Mouse (Mus musculus) midbrain, embryonic 11.5 days (tissue): ENCODE measurements around the gene Plin3. TPM values are rescaled to one million over a fixed set of nuclear protein-coding genes. Genes with fewer than 3 reads are reported as not detected.

ENCODE experiments used
- ATAC-seq: fragments of 200-750 bp; cut with Nextera tagmentation; 2 replicates; pipeline ENCODE4 v1.8.0; 2017; ENCODE audit warnings: moderate TSS enrichment, moderate library complexity; ENCODE audit not compliant: low FRiP score
- DNase-seq: peaks from one replicate; pipeline ENCODE4 v3.0.0; 2015; ENCODE audit warnings: low spot score; ENCODE audit errors: missing footprints
- H3K27ac ChIP-seq: fragments of 300-500 bp; sonication (generic); 2 replicates; pipeline ENCODE4 v1.5.1; 2014; ENCODE audit warnings: low read depth, low read length
- H3K27me3 ChIP-seq: fragments of 300-500 bp; sonication (generic); 2 replicates; pipeline ENCODE4 v1.6.1; 2014; ENCODE audit warnings: mild to moderate bottlenecking, low read length, moderate library complexity, mixed read lengths; ENCODE audit not compliant: control insufficient read depth, insufficient read depth
- H3K36me3 ChIP-seq: fragments of 300-500 bp; sonication (generic); 2 replicates; pipeline ENCODE4 v1.6.1; 2014; ENCODE audit warnings: mild to moderate bottlenecking, low read length, moderate library complexity, mixed read lengths; ENCODE audit not compliant: control insufficient read depth, insufficient read depth
- H3K4me1 ChIP-seq: fragments of 300-500 bp; sonication (generic); 2 replicates; pipeline ENCODE4 v1.6.1; 2014; ENCODE audit warnings: low read length; ENCODE audit not compliant: control insufficient read depth, insufficient read depth
- H3K4me2 ChIP-seq: fragments of 300-500 bp; sonication (generic); 2 replicates; pipeline ENCODE4 v1.6.1; 2014; ENCODE audit warnings: mild to moderate bottlenecking, moderate library complexity
- H3K4me3 ChIP-seq: fragments of 300-500 bp; sonication (generic); 2 replicates; pipeline ENCODE4 v1.5.1; 2014; ENCODE audit warnings: low read depth, low read length
- H3K9ac ChIP-seq: fragments of 300-500 bp; sonication (generic); 2 replicates; pipeline ENCODE4 v1.6.1; 2014; ENCODE audit warnings: low read length
- H3K9me3 ChIP-seq: fragments of 300-500 bp; sonication (generic); 2 replicates; pipeline ENCODE4 v1.6.1; 2016; ENCODE audit warnings: low read length; ENCODE audit not compliant: control insufficient read depth
- WGBS: fragments of 180-500 bp; shearing (Covaris S2); extraction: QIAGEN DNeasy Blood & Tissue Kit; methylation state at CpG from one replicate; pipeline ENCODE4 v1.1.7; 2014; 5-methylcytosine and 5-hydroxymethylcytosine counted together
- polyA plus RNA-seq: library from polyadenylated mRNA; unstranded; fragments of >200 nt; fragmentation: Nextera tagmentation; extraction: Ambion mirVana; gene quantifications from 2 replicates; pipeline ENCODE4 v1.2.1, GENCODE M21; 2014

Plin3 gene
- polyA plus RNA-seq, 1 experiment from 2014 or later: 34.0 TPM

DNA sequence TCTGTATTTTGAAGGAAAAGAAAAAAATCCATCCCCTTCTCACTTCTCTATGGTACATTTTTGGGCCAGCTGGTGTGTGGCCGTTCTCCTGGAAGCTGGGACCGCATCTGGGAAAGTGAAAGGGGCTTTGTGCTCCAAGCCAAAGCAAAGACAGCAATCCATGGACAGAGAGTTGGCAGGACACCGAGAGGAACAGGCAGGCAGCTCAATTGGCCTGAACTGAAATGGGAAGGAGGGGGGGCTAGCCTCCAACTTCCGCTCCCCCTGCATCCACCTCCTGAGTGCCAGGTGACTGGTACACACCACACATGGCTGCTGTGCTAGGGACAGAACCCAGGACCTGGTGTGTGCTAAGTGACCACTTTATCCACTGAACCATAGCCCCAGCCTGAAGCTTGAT lies 9.9 kb downstream of the Plin3 start:
- Histone ChIP-seq H3K4me1 (0 out of 2 replicates have a peak, but pooled peaks cover 2% of the 10 kb centered on the region), H3K27me3 (no peaks in the 10 kb centered on the region), H3K9me3 (no peaks in the 10 kb centered on the region), H3K4me2 (no peak overlapping the region), H3K4me3 (no peak overlapping the region), H3K36me3 (peaks cover 8% of the 10 kb centered on the region; the same call in 1 of the 2 replicates), H3K9ac (no peak overlapping the region), H3K27ac (no peak overlapping the region)
- 88% methylated on average over 4 of the region's 4 CpGs for WGBS
- ATAC-seq (no peak), DNase-seq (no peak)

DNA sequence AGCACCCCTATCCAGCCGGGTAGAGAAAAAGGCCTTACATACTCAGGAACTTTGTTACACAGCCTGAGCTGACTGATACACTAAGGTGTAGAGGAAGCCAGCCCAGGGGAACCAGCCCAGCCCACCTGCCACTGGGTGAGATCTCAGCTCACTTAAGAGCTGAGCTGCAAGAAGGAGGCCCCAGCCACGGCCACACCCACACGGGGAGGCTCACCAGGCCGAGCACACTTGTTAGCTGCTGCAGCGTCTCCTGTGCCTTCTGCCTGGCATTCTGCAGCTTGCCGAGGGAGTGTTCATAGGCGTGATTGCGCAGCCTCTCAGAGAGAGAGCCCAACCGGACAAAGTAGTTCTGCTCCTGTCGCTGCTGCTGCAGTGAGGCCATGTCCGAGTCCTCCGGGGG lies 11.5 kb downstream of the Plin3 start:
- DNase-seq (no peak), ATAC-seq (no peak)
- Histone ChIP-seq H3K9me3 (no peaks in the 10 kb centered on the region), H3K27ac (no peak overlapping the region), H3K4me1 (peaks cover 5% of the 10 kb centered on the region; the same call in 1 of the 2 replicates), H3K36me3 (peaks cover 8% of the 10 kb centered on the region; the same call in 1 of the 2 replicates), H3K4me3 (no peak overlapping the region), H3K4me2 (no peak overlapping the region), H3K27me3 (no peaks in the 10 kb centered on the region), H3K9ac (no peak overlapping the region)
- WGBS: 89% methylated on average over 12 of the region's 12 CpGs

DNA sequence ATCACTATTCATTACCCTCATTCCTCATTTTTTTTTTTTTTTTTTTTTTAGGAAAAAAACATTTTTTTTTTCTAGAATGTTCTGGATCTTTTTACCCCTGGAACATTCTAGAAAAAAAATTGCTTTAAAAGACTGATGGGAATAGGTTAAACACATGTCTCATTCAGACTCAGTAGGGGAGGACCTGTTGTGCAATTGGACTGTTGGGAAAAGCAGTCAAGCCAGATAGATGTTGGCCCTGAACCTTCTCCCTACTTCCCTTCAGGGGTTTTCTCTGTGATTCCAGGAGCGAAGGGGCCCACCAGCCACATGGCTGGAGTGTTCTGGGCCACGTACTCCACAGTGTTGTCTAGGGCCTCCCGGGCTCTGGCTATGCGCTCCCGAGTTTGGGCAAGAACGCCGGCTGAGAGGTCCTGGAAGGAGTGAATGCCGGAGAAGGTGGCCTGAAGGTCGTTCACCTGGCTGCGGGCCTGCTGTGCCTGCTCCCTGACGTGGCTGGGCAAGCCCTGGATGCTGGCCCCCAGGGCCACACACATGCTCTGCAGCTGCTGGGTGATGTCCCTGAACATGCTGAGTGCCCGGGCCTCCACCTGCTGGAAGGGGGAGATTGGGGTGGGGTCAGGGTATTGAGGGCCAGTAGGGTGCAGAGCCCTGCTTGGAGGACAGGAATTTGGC lies 13.1 kb downstream of the Plin3 start:
- H3K9me3 ChIP-seq: no peaks in the 10 kb centered on the region
- H3K4me1 ChIP-seq: peaks cover 8% of the 10 kb centered on the region; the same call in 1 of the 2 replicates
- WGBS: 95% methylated on average over 12 of the region's 12 CpGs
- H3K36me3 ChIP-seq: 0 out of 2 replicates have a peak, but pooled peaks cover 6% of the 10 kb centered on the region
- no peak overlapping the region for H3K27ac ChIP-seq
- DNase-seq: no peak
- no peak overlapping the region for H3K9ac ChIP-seq
- no peak overlapping the region for H3K4me2 ChIP-seq
- H3K27me3 ChIP-seq: no peaks in the 10 kb centered on the region
- no peak for ATAC-seq
- H3K4me3 ChIP-seq: no peak overlapping the region

DNA sequence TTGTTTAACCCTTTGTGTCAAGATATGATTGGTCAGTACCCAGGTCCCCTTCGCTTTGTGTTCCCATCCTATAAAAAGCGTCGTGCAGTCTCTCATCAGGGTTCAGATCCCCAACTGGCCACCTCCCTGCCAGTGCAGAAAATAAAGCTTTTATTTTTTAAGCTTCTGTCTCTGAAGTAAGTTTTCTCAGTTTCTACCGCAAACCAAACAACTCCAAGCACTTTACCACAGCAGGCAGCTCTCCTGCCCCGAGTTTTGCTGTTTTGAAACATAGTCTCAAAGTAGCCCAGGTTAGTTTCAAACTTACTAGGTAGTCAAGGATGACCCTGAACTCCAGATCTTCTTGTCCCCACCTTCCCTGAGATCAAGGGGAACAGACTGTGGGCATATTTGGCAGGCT lies 14.3 kb downstream of the Plin3 start:
- Histone ChIP-seq H3K9me3 (no peaks in the 10 kb centered on the region), H3K9ac (no peak overlapping the region), H3K27me3 (no peaks in the 10 kb centered on the region), H3K27ac (no peak overlapping the region), H3K4me3 (no peak overlapping the region), H3K4me2 (no peak overlapping the region), H3K4me1 (peaks cover 8% of the 10 kb centered on the region; the same call in 1 of the 2 replicates), H3K36me3 (0 out of 2 replicates have a peak, but pooled peaks cover 6% of the 10 kb centered on the region)
- ATAC-seq (no peak), DNase-seq (no peak)
- whole genome bisulfite sequencing: 93% methylated on average over 5 of the region's 5 CpGs

DNA sequence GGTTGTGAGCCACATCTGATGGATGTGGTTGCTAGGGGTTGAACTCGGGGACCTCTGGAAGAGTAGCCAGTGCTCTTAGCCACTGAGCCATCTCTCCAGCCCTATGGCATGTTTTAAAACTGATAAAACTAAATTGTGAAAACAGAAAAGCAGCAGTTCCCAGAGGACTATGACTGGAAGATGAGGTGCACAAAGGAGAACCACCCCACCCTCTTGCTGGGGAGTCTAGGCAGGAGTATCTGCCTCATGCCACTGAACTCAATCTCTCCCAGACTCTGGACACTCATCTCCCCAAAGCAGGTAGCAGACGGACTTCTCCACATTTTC lies 15.1 kb downstream of the Plin3 start:
- H3K36me3 ChIP-seq: 0 out of 2 replicates have a peak, but pooled peaks cover 6% of the 10 kb centered on the region
- H3K4me1 ChIP-seq: peaks cover 8% of the 10 kb centered on the region; the same call in 1 of the 2 replicates
- WGBS: 52% methylated on average over 2 of the region's 2 CpGs
- peak; percentile 10; the same call in 1 of the 2 replicates for ATAC-seq
- no peak overlapping the region for H3K4me2 ChIP-seq
- DNase-seq: no peak
- no peak overlapping the region for H3K9ac ChIP-seq
- H3K27me3 ChIP-seq: no peaks in the 10 kb centered on the region
- H3K4me3 ChIP-seq: no peak overlapping the region
- no peaks in the 10 kb centered on the region for H3K9me3 ChIP-seq
- H3K27ac ChIP-seq: no peak overlapping the region

DNA sequence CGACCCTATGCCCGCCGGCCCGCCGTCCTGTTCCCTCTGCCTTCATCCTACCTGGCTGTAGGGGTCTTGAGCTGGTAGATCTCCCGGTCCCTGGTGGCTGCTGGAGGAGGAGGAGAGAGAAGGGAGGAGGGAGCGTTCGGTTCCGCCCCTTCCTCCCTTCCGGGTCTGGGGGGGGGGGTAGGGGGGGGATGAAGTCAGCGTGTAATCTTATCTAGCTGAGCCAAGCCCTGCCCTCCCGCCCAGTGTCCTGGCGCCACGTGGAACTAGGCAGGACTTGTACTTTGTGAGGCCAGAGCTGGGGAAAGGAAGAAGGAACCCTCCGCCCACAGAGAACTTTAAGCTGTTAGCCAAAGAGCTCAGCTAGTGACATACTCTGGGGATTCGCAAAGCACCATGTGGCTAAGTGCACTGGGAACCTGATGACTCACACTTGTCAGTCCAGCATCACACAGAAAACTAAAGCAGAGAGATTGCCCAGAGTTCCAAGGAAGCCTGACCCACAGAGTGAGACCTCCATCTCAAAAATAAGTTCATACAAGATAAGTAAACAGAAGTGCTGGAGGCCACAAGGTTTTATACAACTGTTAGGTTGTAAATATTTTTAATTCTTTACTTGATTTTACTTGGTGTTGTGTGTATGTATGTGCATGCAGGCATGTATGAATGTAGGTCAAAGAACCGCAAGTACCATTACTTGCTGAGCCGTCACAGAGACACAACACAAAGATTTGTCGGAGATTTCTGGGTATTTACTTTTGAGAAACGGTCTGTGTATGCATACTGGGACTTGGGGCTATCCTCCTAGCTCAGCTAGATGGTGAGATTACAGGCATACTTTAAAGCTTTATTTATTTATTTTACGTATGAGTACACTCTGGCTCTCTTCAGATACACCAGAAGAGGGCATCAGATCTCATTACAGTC lies 15.8 kb downstream of the Plin3 start, which contains the start of gene Ticam1:
Gene Ticam1 (minus strand): TSS at position 144 of the 924 bp plus-strand sequence.
- 7% methylated on average over 21 of the region's 21 CpGs for WGBS
- ATAC-seq: peak; percentile 91
- peak within 1 kb of the TSS; percentile 61 for H3K4me2 ChIP-seq
- no peaks in the 10 kb centered on the region for H3K9me3 ChIP-seq
- peaks cover 8% of the 10 kb centered on the region; the same call in 1 of the 2 replicates for H3K4me1 ChIP-seq
- peak; percentile 97 for DNase-seq
- peak within 1 kb of the TSS; percentile 58 for H3K9ac ChIP-seq
- H3K4me3 ChIP-seq: peak within 1 kb of the TSS; percentile 43
- 0 out of 2 replicates have a peak, but pooled peaks cover 6% of the 10 kb centered on the region for H3K36me3 ChIP-seq
- no peaks in the 10 kb centered on the region for H3K27me3 ChIP-seq
- peak within 1 kb of the TSS; percentile 50; the same call in 1 of the 2 replicates for H3K27ac ChIP-seq

DNA sequence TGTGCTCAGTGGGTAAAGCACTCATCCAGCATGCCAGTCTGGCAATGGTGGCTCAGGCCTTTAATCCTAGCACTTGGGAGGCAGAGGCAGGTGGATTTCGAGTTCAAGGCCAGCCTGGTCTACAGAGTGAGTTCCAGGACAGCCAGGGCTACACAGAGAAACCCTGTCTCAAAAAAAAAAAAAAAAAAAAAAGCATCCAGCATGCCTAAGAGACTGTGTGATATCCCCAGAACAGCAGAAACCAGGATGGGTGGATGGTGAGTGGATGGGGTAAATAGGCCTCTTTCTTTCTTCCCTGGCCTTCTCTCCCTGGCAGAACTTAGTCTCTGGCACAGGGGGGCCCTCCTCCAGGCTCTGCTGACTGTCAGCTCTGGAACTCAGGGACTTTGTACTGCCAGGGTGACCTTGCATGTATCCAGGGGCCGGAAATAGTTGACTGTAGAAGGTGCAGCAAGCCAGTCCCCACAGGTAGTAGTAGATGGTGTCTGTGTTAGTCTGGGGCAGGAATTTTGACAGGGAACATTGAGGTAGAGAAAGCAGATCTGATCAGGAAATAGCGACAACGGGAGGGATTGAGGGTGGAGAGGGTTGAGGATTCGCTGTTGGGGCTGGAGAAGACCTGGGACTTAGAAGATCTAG lies 16.7 kb downstream of the Plin3 start:
- peaks cover 8% of the 10 kb centered on the region; the same call in 1 of the 2 replicates for H3K4me1 ChIP-seq
- DNase-seq: peak; percentile 90
- H3K9ac ChIP-seq: peak overlapping the region; percentile 58
- 31% methylated on average over 5 of the region's 5 CpGs for WGBS
- peak overlapping the region; percentile 61 for H3K4me2 ChIP-seq
- H3K36me3 ChIP-seq: 0 out of 2 replicates have a peak, but pooled peaks cover 2% of the 10 kb centered on the region
- H3K27ac ChIP-seq: no peak overlapping the region
- H3K9me3 ChIP-seq: no peaks in the 10 kb centered on the region
- peak overlapping the region; percentile 43 for H3K4me3 ChIP-seq
- no peak for ATAC-seq
- no peaks in the 10 kb centered on the region for H3K27me3 ChIP-seq

DNA sequence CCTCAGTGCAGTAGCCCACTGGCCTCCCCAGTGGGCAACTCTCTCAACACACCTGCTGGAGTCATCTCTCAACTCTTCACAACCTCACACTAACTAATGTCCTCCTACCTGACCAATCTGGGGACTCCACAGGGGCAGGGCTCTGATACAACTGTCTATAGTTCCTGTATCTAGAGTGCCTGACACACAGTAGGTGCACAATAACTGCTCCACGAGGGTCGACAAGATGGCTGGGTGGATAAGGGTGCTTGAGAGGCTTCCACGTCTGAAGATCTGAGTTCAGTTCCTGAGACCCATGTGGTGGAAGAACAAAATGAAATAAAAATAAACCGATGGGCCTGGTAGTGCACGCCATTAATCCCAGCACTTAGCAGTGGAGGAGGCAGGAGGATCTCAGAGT lies 18.7 kb downstream of the Plin3 start:
- Histone ChIP-seq H3K4me3 (no peak overlapping the region), H3K4me2 (no peak overlapping the region), H3K9me3 (no peaks in the 10 kb centered on the region), H3K27ac (no peak overlapping the region), H3K4me1 (peaks cover 13% of the 10 kb centered on the region), H3K9ac (no peak overlapping the region), H3K36me3 (no peaks in the 10 kb centered on the region), H3K27me3 (no peaks in the 10 kb centered on the region)
- DNase-seq: no peak
- WGBS: 95% methylated on average over 5 of the region's 5 CpGs
- no peak for ATAC-seq
